Mouse (Mus musculus): ENCODE measurements around the gene Phykpl. TPM values are rescaled to one million over a fixed set of nuclear protein-coding genes. Genes with fewer than 3 reads are reported as not detected.

Gene Phykpl
- 16.0 TPM for polyA plus RNA-seq (2015; fragmentation: Illumina TruSeq; extraction: RNeasy Lipid Tissue Mini Kit (QIAGEN cat#74804); ENCODE audit: insufficient read depth, low replicate concordance)

DNA sequence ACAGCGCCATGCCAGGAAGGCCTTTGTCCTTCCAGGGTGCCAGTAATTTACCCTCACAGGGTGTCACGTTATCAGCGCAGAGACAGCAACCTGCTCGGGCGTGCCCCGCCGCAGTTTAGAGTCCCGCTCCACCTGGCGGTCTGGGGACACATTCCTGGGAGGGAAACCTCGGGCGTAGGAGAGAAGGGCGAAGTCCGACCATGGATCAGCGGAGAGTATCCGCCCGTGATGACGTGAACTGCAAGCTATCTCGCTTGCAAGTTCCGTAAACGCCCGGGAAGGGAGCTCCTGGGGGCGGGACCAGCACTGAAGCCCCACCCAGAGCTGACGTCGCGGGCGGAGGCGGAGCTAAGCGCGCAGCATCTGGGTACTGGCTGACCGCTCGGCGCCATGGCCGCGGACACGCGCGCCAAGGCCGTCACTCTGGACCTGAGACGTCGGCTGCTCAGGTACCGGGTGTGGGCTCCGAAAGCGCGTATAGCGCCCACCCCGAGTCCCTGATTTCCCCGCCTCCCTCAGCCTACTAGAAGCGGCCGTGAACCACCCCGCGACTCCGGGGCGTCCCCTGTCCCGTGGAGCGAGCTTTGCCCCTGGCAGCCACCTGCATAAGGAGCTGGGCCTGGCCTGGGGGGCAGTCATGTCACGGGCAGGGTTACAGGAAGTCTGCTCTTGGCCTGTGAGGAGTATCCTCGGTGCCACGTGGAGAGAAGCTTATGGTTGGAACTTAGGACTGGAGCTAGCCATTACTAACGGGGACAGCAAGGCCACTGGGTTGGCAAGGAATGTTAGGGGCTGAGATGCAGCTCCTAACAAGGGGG lies at the start of gene Phykpl:
Phykpl (plus strand) TSS at position 327 of the 818 bp plus-strand sequence.

GRCm38 (mm10) chr11:51606447-51607095 lies 22.0 kb downstream of the Phykpl start, which contains the start of gene Hnrnpab:
Gene Hnrnpab, minus strand, starts transcription at chr11:51606847.

DNA sequence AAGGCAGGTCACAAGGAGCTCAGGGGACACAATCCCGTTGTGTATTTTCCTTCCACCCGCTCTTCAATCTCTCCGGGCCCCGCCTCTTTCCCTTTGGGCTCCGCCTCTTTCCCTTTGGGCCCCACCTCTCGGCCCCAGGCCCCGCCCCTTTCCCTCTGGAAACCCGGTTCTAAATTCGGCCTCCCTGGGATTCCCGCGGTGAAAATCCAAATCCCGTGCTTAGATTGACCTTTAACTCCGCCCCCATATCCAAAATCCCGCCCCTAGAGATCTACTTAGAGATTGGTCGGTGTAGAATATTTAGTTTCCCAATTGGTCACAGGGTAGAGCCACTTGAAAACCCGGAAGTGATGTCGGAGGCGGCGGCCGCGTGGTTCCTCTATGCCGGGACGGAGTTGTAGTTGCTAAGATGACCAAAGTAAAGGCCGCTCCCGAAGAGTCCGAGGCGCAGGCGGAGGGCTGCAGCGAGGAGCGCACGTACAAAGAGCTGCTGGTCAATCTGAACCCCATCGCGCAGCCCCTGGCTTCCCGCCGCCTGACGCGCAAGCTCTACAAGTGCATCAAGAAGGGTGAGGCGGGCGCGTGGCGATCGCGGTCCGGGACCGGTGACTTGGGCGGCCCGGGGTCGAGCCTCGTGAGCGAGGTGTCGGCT lies 35.0 kb downstream of the Phykpl start, which contains the start of gene Nhp2:
Nhp2 (plus strand) TSS at position 327 of the 652 bp plus-strand sequence.

DNA sequence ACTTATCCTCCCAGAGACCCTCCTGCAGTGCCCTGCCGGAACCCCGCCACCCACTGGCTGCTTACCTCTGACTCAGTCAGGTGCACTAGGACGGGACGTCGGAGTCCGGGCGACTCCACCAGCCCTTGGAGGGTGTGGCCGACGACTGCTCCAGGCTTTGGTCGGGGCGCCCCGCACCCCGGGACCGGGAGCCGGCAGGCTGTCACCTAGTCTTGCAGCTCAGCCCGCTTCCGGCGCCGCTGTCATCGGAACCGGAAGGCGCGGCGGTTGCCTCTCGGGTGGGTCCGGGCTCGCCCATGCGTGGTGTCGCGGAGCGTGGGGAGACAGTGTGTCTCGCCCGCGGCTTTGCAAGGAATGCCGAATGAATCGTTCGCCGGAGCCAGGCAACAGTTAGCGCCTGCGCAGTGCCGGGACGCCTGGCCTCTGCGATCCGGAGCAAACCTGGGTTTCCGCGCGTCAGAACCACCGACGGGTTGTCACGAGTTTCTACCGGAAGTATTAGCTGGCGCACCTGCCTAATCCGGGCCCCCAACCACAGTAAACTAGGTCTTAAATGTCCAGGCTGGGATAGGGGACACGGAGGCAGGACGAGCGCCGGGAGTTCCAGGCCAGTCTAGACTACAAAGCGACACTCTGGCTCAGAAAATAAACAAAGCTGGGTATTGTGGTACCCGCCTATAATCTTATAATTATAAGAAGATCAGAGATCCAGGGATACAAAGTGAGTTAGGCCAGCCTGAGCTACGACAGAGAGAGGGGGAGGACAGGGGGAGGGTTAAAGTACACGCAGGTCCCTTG lies 51.2 kb downstream of the Phykpl start, which contains the start of gene Rmnd5b:
Rmnd5b (minus strand) TSS at position 372 of the 798 bp plus-strand sequence.

DNA sequence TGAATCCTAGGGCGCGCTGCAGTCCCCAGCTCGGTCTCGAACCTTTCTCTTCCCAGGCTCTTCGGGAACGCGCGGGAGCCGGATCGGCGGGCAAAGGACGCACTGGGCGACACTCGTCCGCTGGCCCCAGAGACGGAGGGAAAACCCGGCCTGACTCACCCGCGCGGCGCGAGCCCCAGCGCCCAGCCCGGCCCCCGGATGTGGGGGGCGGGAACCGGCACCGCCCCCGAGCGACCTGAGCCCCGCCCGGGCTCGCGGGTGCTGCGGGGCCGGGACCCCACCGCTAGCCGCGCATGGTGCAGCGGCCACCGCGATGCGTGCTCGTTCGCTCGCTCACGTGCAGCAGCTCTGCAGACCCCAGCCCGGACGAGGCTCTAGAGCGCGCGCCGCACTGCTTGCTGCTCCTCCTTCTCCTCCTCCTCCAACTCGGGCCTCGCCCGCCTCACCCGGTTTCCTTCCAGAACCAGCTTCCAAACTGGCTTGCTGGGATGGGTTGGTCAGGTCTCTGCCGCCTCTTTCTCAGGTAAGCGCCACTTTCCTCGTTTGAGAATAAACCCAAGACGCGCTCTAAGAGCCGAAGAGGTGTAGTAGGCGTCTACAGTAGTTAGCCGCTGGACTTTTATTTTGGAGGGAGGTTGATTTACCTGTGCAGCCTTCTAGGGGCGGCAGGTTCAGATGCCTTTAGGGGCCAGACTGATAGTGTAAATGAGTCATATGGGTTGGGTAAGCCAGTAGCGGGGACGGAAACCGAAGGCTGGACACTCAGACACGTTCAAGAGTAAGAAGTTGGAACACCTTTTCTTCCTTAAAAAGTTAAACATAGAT lies 66.3 kb downstream of the Phykpl start, which contains the start of the genes N4bp3 and D930048N14Rik:
N4bp3 (minus strand) TSS at position 152 of the 825 bp plus-strand sequence.
D930048N14Rik (plus strand) TSS at position 264 of the 825 bp plus-strand sequence.

Other genes with a start within 250 kb of the Phykpl start
- 269 TPM for gene Hnrnpab, start 22.1 kb downstream of the Phykpl start, polyA plus RNA-seq (2015; fragmentation: Illumina TruSeq; extraction: RNeasy Lipid Tissue Mini Kit (QIAGEN cat#74804); ENCODE audit: insufficient read depth, low replicate concordance)
- gene Nhp2, start 35.0 kb downstream of the Phykpl start, polyA plus RNA-seq (2015; fragmentation: Illumina TruSeq; extraction: RNeasy Lipid Tissue Mini Kit (QIAGEN cat#74804); ENCODE audit: insufficient read depth, low replicate concordance): 26.0 TPM
- gene Rmnd5b, start 51.1 kb downstream of the Phykpl start, polyA plus RNA-seq (2015; fragmentation: Illumina TruSeq; extraction: RNeasy Lipid Tissue Mini Kit (QIAGEN cat#74804); ENCODE audit: insufficient read depth, low replicate concordance): 30.4 TPM
- 0.91 TPM for gene N4bp3, start 66.1 kb downstream of the Phykpl start, polyA plus RNA-seq (2015; fragmentation: Illumina TruSeq; extraction: RNeasy Lipid Tissue Mini Kit (QIAGEN cat#74804); ENCODE audit: insufficient read depth, low replicate concordance)
- gene D930048N14Rik, start 66.2 kb downstream of the Phykpl start, polyA plus RNA-seq (2015; fragmentation: Illumina TruSeq; extraction: RNeasy Lipid Tissue Mini Kit (QIAGEN cat#74804); ENCODE audit: insufficient read depth, low replicate concordance): 6.0 TPM
- gene 0610009B22Rik, start 104.1 kb downstream of the Phykpl start, polyA plus RNA-seq (2015; fragmentation: Illumina TruSeq; extraction: RNeasy Lipid Tissue Mini Kit (QIAGEN cat#74804); ENCODE audit: insufficient read depth, low replicate concordance): 22.0 TPM
- gene Sec24a, start 178.9 kb downstream of the Phykpl start, polyA plus RNA-seq (2015; fragmentation: Illumina TruSeq; extraction: RNeasy Lipid Tissue Mini Kit (QIAGEN cat#74804); ENCODE audit: insufficient read depth, low replicate concordance): 19.9 TPM
- 65.2 TPM for gene Sar1b, start 178.9 kb downstream of the Phykpl start, polyA plus RNA-seq (2015; fragmentation: Illumina TruSeq; extraction: RNeasy Lipid Tissue Mini Kit (QIAGEN cat#74804); ENCODE audit: insufficient read depth, low replicate concordance)